Mouse (Mus musculus): ENCODE measurements around the gene Dab2. TPM values are rescaled to one million over a fixed set of nuclear protein-coding genes. Genes with fewer than 3 reads are reported as not detected.

Gene Dab2
- polyA plus RNA-seq, 1 experiment from 2014 or later, result 30.8 TPM

DNA sequence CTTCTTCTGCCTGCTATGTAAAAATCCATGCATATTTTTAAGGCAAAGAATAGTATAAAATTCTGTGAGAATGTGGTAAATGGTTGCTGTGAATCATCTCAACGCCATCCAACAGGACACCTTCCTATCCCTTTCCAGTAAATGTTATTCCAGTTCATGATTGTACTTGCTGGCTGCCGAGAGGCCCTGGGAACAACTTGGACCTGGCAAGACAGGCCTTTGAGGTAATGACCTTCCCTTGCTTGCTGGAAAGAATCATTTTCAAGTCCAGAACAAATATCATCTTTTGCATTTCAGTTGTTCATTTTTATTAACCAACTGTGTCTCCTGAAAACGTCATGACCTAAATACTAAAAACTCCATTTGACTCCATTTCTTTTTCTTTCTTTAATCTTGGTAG, 862 bp upstream of the Dab2 start:
- Histone ChIP-seq H3K4me3 (no peak overlapping the region), H3K9ac (no peak overlapping the region), H3K27me3 (no peaks in the 10 kb centered on the region), H3K9me3 (no peaks in the 10 kb centered on the region), H3K4me2 (no peak overlapping the region), H3K4me1 (replicated peaks) (no peaks in the 10 kb centered on the region), H3K36me3 (no peaks in the 10 kb centered on the region), H3K27ac (replicated peaks) (no peak overlapping the region)
- WGBS, result 89% methylated on average over 3 of the region's 3 CpGs
- ATAC-seq (ENCODE audit: low read depth), result no peak

DNA sequence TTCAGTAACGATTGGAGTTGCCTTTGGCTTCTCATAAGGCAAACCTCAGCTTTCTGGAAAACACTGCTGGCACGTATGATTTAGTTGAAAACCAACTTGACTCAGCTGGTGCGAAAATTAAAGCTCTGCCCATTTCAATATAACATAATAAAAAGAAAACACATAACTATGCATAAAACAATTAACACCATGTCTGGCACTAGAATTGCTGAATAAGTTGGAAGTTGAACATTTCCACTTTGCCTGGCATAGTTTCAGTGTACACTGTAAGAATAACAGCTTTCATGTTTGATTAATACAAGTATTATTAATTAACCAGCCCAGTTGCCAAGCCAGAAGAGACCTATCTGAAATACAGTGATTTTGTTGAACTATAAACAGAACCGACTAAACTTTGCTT, 2.6 kb downstream of the Dab2 start:
- H3K9ac ChIP-seq, result no peak overlapping the region
- no peak overlapping the region for H3K4me3 ChIP-seq
- no peak for ATAC-seq (ENCODE audit: low read depth)
- H3K27me3 ChIP-seq, result no peaks in the 10 kb centered on the region
- H3K9me3 ChIP-seq, result no peaks in the 10 kb centered on the region
- WGBS, result 88% methylated on average over 4 of the region's 4 CpGs
- H3K27ac ChIP-seq (replicated peaks), result no peak overlapping the region
- no peaks in the 10 kb centered on the region for H3K4me1 ChIP-seq (replicated peaks)
- H3K4me2 ChIP-seq, result no peak overlapping the region
- H3K36me3 ChIP-seq, result no peaks in the 10 kb centered on the region

DNA sequence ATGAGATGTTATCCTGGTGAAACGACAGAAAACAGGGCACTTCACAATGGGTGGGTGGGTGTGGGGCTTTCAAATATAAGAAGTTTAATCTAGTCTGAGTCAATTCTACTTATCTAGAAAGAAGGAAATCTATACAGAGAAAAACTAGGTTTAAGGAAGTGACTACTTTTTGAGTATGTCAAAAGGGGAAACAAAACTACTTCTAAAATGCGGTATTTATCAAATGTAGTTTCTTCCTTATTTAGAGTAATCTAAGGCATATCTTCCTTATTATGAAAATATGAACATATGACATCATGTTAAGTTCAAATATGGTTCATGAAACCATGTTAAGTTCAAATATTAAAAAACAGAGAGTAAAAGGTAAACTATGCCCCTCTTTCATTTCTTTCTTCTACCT, 4.2 kb downstream of the Dab2 start:
- Histone ChIP-seq H3K9me3 (no peaks in the 10 kb centered on the region), H3K4me1 (replicated peaks) (no peaks in the 10 kb centered on the region), H3K27me3 (no peaks in the 10 kb centered on the region), H3K36me3 (no peaks in the 10 kb centered on the region), H3K4me2 (no peak overlapping the region), H3K9ac (no peak overlapping the region), H3K27ac (replicated peaks) (no peak overlapping the region), H3K4me3 (no peak overlapping the region)
- ATAC-seq (ENCODE audit: low read depth), result no peak
- 84% methylated on average over 2 of the region's 2 CpGs for WGBS

DNA sequence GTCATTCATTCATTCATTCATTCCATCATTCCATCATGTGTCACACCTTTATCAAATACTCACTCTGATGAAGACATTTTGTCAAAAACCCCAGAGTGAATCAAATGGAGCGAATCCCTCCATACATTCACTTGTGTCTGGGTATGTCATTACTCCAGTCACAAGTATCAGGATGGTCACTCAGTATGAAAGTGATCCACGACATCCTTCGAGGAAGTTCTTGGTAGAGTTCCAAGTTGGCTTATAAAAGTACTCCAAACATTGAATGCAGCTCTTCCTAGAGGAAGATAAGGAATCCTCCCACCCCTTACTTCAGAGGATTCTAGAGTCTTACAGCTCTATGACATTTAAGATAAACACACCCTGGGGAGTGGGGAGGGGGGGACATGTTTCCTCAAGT, 10.0 kb downstream of the Dab2 start:
- Histone ChIP-seq H3K36me3 (no peaks in the 10 kb centered on the region), H3K9me3 (no peaks in the 10 kb centered on the region), H3K4me3 (no peak overlapping the region), H3K27me3 (no peaks in the 10 kb centered on the region), H3K4me2 (no peak overlapping the region), H3K9ac (no peak overlapping the region), H3K27ac (replicated peaks) (no peak overlapping the region), H3K4me1 (replicated peaks) (peaks cover 8% of the 10 kb centered on the region; the same call in 1 of the 2 replicates)
- WGBS, result 85% methylated on average over 3 of the region's 3 CpGs
- ATAC-seq (ENCODE audit: low read depth), result no peak

DNA sequence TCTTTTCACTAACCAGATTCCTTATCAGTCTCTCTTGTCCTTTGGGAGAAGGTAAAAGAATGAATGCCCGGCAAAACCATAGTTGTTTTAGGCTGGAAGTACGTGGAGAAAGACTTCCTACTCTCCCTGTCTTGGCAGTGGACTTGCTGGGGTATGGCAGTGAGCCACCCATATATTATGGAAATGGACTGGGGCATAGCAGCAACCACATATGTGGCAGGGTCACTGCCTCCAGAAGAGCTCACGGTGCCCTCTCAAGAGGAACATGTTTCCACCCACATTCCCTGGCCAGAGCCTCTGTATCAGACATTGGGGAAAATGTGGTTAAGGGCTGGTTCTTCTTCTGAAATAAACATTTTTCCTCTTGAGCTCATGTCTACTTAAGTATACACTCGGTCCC, 10.8 kb downstream of the Dab2 start:
- Histone ChIP-seq H3K36me3 (no peaks in the 10 kb centered on the region), H3K27me3 (no peaks in the 10 kb centered on the region), H3K4me1 (replicated peaks) (peaks cover 8% of the 10 kb centered on the region; the same call in 1 of the 2 replicates), H3K9me3 (no peaks in the 10 kb centered on the region), H3K4me3 (no peak overlapping the region), H3K4me2 (no peak overlapping the region), H3K9ac (no peak overlapping the region), H3K27ac (replicated peaks) (no peak overlapping the region)
- ATAC-seq (ENCODE audit: low read depth), result no peak
- WGBS, result 74% methylated on average over 4 of the region's 4 CpGs

DNA sequence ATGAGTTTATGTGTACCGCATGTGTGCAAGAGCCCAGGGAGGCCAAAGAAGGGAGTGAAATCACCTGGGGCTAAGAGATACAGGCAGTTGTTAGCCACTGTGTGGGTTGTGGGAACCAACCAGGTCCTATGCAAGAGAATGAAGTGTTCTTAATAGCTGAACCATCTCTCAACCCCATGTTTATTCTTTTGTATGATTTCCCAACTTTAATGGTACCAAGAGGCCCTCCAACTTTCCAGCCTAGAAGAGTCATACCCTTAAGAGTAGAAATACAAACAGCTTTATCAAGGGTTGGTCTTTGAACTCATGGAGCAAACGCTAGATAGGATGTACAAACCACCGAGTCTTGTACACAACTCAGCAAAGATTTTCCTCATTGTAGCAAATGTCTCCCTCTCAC, 12.8 kb downstream of the Dab2 start:
- Histone ChIP-seq H3K36me3 (no peaks in the 10 kb centered on the region), H3K9ac (no peak overlapping the region), H3K4me1 (replicated peaks) (peaks cover 8% of the 10 kb centered on the region; the same call in 1 of the 2 replicates), H3K27ac (replicated peaks) (no peak overlapping the region), H3K9me3 (no peaks in the 10 kb centered on the region), H3K27me3 (no peaks in the 10 kb centered on the region), H3K4me3 (no peak overlapping the region), H3K4me2 (no peak overlapping the region)
- ATAC-seq (ENCODE audit: low read depth), result no peak
- 85% methylated on average over 3 of the region's 3 CpGs for WGBS

DNA sequence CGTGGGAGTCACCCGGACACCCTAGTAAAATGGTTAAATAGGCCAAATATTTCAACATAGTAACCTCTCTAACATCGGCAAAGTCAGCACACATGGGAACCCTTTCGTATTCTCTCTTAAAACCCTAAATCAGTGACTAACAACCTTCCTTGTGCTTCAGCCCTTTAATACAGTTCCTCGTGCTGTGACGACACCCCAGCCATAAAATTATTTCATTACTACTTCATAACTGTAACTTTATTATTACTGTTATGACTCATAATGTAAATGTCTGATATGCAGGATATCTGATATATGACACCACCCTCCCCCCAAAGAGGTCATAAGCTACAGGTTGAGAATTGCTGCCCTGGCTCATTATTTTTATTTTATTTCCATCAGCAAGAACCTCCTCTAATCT, 19.8 kb downstream of the Dab2 start:
- H3K27me3 ChIP-seq, result no peaks in the 10 kb centered on the region
- whole genome bisulfite sequencing, result 83% methylated on average over 6 of the region's 6 CpGs
- H3K4me2 ChIP-seq, result no peak overlapping the region
- no peaks in the 10 kb centered on the region for H3K4me1 ChIP-seq (replicated peaks)
- ATAC-seq (ENCODE audit: low read depth), result no peak
- H3K9me3 ChIP-seq, result no peaks in the 10 kb centered on the region
- no peak overlapping the region for H3K27ac ChIP-seq (replicated peaks)
- no peak overlapping the region for H3K4me3 ChIP-seq
- no peak overlapping the region for H3K9ac ChIP-seq
- no peaks in the 10 kb centered on the region for H3K36me3 ChIP-seq

DNA sequence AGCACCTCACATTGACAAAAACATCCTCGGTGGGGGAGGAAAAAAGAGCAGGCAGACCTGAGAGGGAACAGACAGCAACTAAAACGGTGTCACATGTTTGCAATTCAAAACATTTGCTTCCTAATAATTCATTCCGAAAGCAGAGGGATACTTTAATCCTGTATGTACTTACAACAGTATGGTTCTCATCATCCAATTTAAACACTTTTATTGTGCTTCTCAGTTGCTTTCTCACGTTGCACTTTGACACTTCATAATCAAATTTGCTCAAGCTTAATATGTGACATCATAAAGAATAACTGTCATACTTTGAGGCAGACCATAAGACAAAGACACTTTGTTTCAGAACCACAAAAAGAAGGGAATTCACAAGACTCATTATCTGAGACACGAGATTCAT, 20.9 kb downstream of the Dab2 start:
- Histone ChIP-seq H3K9ac (no peak overlapping the region), H3K9me3 (no peaks in the 10 kb centered on the region), H3K4me3 (no peak overlapping the region), H3K27me3 (no peaks in the 10 kb centered on the region), H3K4me1 (replicated peaks) (no peaks in the 10 kb centered on the region), H3K27ac (replicated peaks) (no peak overlapping the region), H3K36me3 (no peaks in the 10 kb centered on the region), H3K4me2 (no peak overlapping the region)
- ATAC-seq (ENCODE audit: low read depth), result no peak
- WGBS, result 64% methylated on average over 5 of the region's 5 CpGs

DNA sequence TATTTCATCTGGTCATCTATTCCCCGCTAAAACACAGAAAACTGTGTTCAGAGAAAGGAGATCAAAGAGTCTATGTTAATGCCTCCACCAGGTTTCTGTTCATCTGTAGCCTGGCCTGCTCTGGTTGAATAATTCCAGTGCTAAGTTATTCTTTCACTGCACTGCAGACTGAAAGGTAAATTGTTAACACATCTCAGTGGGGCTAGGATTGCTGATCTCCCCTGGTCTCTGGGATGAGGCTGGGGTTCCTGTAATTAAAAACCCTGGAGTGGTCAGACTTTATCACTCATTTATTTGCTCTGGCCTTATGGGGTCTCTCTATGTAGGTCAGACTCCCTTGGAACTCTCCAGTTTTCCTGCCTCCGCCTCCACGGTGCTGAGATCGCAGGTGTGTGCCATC, 21.7 kb downstream of the Dab2 start:
- no peaks in the 10 kb centered on the region for H3K9me3 ChIP-seq
- H3K4me2 ChIP-seq, result no peak overlapping the region
- ATAC-seq (ENCODE audit: low read depth), result no peak
- H3K4me1 ChIP-seq (replicated peaks), result no peaks in the 10 kb centered on the region
- no peak overlapping the region for H3K4me3 ChIP-seq
- no peaks in the 10 kb centered on the region for H3K27me3 ChIP-seq
- H3K27ac ChIP-seq (replicated peaks), result no peak overlapping the region
- no peaks in the 10 kb centered on the region for H3K36me3 ChIP-seq
- WGBS, result 82% methylated on average over 4 of the region's 4 CpGs
- no peak overlapping the region for H3K9ac ChIP-seq

DNA sequence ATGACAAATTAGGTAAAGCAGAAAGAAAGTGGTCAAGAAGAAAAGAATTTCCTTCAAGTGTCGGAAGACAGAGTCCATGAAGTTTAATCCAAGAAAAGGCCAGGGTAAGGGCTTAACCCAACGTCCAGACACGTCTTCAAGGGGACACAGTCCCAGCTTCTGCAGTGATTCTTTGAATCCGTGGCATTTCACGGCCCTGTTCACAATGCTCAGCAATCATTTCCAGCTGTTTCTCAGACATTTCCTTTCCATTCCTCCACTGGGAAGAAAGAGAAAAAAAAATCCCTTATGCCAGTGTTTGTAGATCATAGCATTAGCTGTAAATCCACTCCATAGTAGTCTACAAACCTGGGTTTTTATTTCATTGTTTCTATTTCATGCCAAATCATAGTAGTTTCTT, 22.7 kb downstream of the Dab2 start:
- Histone ChIP-seq H3K27me3 (no peaks in the 10 kb centered on the region), H3K4me1 (replicated peaks) (no peaks in the 10 kb centered on the region), H3K4me3 (no peak overlapping the region), H3K9ac (no peak overlapping the region), H3K27ac (replicated peaks) (no peak overlapping the region), H3K4me2 (no peak overlapping the region), H3K36me3 (no peaks in the 10 kb centered on the region), H3K9me3 (no peaks in the 10 kb centered on the region)
- ATAC-seq (ENCODE audit: low read depth), result no peak
- 56% methylated on average over 5 of the region's 5 CpGs for WGBS

DNA sequence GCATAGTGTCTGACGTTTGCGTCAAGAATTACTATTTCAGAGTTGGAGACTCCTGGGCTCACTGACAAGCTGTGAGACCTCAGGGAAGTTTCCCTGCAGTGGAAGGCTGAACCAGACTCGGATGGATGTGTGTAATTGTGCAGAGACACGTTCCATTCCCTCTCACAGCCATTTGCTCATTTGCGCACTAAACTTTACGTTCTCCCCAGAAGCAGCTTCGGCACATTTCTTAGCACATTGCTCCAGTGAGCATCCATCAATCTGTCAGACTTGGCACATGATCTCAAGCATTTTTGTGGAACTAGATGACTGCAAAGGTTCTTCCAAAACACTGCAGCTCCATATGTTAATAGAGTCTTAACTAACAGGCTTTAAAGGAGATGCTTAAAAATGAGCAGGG, 24.0 kb downstream of the Dab2 start:
- Histone ChIP-seq H3K9me3 (no peaks in the 10 kb centered on the region), H3K4me3 (no peak overlapping the region), H3K27ac (replicated peaks) (no peak overlapping the region), H3K36me3 (no peaks in the 10 kb centered on the region), H3K27me3 (no peaks in the 10 kb centered on the region), H3K9ac (no peak overlapping the region), H3K4me1 (replicated peaks) (no peaks in the 10 kb centered on the region), H3K4me2 (no peak overlapping the region)
- no peak for ATAC-seq (ENCODE audit: low read depth)
- 65% methylated on average over 7 of the region's 7 CpGs for WGBS

DNA sequence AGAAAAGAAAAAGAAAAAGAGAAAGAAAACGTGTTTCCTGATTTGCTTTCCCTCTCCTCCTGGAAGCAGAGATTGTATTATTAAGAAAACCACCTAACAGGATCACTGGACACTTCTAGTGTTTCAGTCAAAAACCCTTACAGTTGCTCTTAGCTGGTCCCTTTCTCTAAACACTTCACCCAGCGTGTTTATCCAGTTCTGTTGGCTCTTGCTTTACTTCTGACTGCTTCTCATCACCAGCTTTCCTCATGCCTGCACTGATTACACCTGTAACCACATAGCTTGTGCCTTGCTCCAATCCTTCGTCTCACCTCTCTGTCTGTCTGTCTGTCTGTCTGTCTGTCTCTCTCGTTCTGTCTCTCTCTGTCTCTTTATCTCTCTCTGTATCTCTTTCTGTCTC, 25.9 kb downstream of the Dab2 start:
- no peak overlapping the region for H3K4me3 ChIP-seq
- H3K27me3 ChIP-seq, result no peaks in the 10 kb centered on the region
- H3K27ac ChIP-seq (replicated peaks), result no peak overlapping the region
- no peaks in the 10 kb centered on the region for H3K36me3 ChIP-seq
- no peak overlapping the region for H3K4me2 ChIP-seq
- no peak for ATAC-seq (ENCODE audit: low read depth)
- H3K9me3 ChIP-seq, result no peaks in the 10 kb centered on the region
- no peak overlapping the region for H3K9ac ChIP-seq
- 78% methylated on average over 4 of the region's 4 CpGs for WGBS
- no peaks in the 10 kb centered on the region for H3K4me1 ChIP-seq (replicated peaks)

DNA sequence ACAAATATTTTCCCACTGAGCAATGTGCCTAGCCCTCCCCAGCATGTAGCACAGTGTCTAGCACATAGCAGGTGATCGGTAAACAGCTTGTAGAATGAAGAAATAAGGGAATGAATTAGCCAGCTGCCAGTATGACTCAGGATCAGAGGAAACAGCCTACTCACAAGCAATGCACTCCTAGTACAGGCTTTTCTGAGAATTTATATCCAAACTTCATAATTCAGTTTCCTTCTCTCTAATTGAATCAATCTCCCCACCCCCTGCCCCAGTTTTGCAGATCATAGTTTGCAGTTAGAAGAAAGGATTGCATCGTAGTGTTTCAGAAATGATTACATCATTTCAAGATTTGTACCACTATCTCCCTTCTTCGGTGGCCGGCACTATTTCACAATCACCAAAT, 26.4 kb downstream of the Dab2 start:
- H3K4me2 ChIP-seq, result no peak overlapping the region
- 86% methylated on average over 4 of the region's 4 CpGs for WGBS

More for the DNA sequence above, 26.4 kb downstream of the Dab2 start:
- Histone ChIP-seq H3K27me3 (no peaks in the 10 kb centered on the region), H3K9ac (no peak overlapping the region), H3K4me1 (replicated peaks) (no peaks in the 10 kb centered on the region), H3K9me3 (no peaks in the 10 kb centered on the region), H3K4me3 (no peak overlapping the region), H3K27ac (replicated peaks) (no peak overlapping the region), H3K36me3 (no peaks in the 10 kb centered on the region)
- no peak for ATAC-seq (ENCODE audit: low read depth)
